Mouse (Mus musculus) testis, postnatal 10 days (tissue): ENCODE measurements around the gene Sp2.

Experiments
- DNase-seq: peaks from one replicate; pipeline ENCODE4 v3.0.0; 2021; ENCODE audit warnings: low spot score

Gene Sp2

GRCm38 (mm10) chr11:96982859-96983258 lies at the start of gene Sp2:
Sp2 (minus strand) TSS chr11:96982959.
- no peak for DNase-seq

GRCm38 (mm10) chr11:97032499-97032898 lies 49.7 kb upstream of the Sp2 start:
- DNase-seq: no peak

DNA sequence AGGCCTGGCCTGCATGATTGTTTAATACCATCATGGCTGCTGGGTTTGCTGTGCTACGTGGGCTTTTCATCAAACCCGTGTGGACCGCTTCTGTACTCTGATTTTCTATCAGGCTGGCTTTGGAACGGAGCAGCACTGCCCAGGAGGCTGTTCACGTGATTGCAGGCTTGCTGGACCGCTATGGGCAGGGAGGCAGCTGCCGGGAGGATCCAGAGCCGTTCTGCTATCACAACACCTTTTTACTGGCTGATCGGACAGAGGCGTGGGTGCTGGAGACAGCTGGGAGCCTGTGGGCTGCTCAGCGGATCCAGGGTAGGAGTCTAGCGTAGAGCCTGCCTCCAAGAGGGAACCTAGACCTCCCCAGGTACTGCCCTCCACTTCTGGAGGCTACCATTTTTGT lies 49.2 kb upstream of the Sp2 start:
- no peak for DNase-seq

DNA sequence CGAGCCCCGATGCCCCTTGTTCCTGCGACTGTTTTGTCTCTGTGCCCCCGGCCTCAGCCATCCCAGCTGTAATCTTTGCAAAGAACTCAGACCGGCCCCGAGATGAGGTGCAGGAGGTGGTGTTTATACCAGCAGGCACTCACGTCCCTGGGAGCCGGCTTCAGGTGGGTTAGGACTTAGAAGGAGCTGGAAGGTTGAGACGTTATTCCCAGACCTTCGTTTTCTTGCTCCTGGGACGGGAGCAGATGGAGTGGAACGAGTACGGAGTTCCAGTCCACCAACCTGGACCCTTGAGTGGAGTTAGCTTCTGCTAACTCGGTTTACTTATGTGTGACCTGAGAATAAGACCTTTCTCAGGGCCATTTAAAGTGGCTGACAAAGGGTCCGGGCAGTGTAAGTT lies 47.7 kb upstream of the Sp2 start:
- DNase-seq: no peak

GRCm38 (mm10) chr11:97029686-97030417 lies 47.1 kb upstream of the Sp2 start, which contains the start of gene Scrn2:
Scrn2 (plus strand) TSS chr11:97029938.
- peak; percentile 90 for DNase-seq

DNA sequence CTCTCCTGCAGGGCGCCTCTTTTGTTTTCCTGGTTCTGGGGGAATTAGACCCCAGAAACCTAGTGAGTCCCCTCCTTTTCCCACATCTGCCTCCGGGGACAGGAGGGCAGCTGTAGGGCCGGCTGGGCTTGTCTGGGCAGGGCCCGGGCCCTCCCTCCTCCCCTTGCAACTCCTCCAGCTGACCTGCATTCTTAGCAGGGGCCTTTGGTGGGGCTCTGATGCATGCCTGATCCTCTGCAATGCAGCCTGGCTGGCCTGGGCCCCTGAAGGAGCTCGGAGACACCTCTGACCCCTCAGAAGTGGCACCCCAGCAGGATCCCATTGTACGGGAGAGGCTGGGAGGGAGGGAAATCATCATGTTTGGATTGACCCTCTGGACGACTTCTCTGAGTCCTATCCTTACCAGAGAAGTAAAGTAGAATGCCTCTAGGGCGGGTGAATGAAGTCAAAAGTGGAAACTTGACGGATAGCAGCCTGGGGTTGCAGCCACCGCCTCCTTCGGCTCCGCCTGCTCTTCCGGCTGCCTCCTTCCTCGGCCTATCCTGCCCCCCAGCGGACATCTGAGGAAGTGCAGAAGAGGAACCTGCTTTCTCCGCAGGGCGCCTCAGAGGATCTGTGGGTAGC lies 43.1 kb upstream of the Sp2 start:
- peak; percentile 93 for DNase-seq

DNA sequence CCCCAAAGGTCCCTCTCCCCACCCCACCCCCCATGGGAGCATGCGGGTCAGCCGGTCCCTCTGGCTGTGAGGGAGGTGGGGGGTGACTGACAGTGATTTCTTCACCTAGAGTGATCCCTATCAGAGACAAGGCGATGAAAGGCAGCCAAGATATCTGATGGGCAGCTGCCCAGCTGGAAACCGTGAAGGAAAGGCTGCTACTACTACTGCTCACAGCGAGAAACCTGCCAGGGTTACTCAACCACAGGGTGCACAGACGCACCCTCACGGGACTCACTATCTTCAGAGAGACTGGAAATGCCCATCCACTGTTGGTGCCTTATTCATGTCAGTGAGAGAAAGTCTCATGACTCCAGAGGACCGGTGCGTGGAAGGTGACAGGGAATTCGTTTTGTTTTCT lies 42.2 kb upstream of the Sp2 start:
- no peak for DNase-seq

DNA sequence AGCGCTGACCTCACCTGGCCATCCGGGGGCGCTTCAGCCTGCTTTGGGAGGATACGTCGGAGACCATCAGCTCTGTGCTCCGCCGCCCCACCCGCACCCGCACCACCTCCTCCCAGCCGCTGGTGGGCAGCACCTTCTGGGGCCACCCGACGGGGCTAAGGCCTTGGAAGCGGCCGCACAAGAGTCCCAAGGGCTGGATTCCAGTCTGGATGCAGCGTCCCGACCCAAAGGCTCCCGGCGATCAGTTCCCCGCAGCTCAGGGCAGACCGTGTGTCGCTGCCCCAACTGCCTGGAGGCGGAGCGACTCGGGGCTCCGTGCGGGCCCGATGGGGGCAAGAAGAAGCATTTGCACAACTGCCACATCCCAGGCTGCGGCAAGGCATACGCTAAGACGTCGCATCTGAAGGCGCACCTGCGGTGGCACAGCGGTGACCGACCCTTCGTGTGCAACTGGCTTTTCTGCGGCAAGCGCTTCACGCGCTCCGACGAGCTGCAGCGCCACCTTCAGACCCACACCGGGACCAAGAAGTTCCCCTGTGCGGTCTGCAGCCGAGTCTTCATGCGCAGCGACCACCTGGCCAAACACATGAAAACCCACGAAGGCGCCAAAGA lies 39.2 kb upstream of the Sp2 start:
- peak; percentile 86 for DNase-seq

GRCm38 (mm10) chr11:97021121-97021765 lies 38.5 kb upstream of the Sp2 start:
- no peak for DNase-seq

- DNase-seq: no peak
These were observed 36.6 kb upstream of the Sp2 start for GRCm38 (mm10) chr11:97019345-97019708.

DNA sequence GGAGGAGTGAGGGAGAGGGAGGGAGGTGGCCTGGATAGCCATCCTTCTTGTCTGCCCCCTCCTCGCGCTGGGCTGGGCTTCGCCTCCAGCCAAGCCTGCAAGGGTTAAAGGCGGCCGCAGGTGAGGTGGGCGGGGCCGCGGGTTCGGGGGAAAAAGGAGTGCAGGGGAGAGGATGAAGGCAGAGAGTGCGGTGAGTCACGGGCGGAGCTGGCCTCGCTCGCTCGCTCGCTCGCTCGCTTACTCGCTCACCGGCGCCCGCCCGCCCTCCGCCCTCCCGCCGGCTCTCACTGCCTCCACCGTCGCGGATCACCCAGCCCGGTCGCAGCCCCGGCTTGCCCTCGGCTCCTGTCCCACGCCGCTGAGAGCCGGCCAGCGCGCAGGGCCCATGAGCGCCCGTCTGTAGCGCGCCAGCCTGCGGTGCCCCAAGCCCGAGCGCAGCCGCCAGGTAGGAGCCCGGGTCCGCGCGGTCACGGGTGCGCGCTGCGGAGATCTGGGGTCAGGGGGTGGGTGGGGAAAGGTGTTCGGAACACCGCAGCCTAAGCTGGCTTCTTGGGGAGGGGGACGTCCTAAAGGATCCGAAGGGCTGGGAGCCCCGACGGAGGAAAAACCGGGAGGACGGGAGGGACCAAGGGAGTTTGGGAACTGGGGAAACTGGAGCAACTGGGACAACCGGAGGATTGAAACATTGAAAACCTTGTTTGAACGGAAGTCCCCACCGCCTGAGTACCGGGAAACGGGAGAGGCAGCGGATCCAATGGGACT lies 36.0 kb upstream of the Sp2 start:
- no peak for DNase-seq

- no peak for DNase-seq
These were observed 35.2 kb upstream of the Sp2 start for GRCm38 (mm10) chr11:97017696-97018582.

GRCm38 (mm10) chr11:97013121-97013670 lies 30.4 kb upstream of the Sp2 start, which contains the start of gene Sp6:
Sp6 (plus strand) TSS chr11:97013394.
- DNase-seq: no peak

- no peak for DNase-seq
These were observed 26.5 kb upstream of the Sp2 start for GRCm38 (mm10) chr11:97009198-97009790.

GRCm38 (mm10) chr11:97007093-97007794 lies 24.5 kb upstream of the Sp2 start:
- DNase-seq: no peak

- no peak for DNase-seq
These were observed 20.4 kb upstream of the Sp2 start for GRCm38 (mm10) chr11:97003170-97003569.

- peak; percentile 66 for DNase-seq
These were observed 14.7 kb upstream of the Sp2 start for GRCm38 (mm10) chr11:96997380-96997956.

DNA sequence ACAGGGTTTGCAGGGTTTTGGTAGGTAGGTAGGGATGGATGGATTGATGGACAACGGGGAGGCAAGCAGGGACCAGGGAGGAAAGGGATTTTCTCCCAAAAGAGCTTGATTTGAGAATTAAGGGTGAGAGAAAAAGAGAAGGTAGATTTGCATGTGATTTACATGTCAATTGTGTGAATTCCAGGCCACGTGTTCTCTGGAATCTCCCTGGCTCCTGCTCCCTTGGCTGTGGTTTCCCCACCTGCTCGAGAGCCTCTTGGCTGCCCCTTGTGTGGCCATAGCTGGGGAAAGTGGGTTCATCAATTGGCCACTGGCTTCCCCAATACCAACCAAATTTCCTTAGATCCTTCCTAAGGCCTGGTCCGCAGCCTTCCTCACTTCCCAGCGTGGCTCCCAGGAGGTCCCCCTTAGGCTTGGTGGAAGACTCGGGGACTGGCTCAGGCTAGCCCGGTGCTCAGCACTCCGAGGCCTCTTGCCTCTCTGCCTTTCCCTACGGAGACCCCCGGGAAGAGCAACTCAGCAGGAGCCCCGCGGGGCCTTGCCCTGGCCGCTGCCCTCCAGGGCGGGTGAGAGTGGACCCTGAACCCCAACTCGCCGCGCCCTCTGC lies 14.1 kb upstream of the Sp2 start:
- no peak for DNase-seq
